Mouse (Mus musculus) regulatory T cell (primary cell): ENCODE results near the gene Lats2.
"Not testable (repeated sequence)": the region's sequence is repeated elsewhere in the genome, so short reads cannot be mapped to it uniquely, and the experiment has no call there.

ENCODE experiments used
- in situ Hi-C: fragments of 300-600 bp; cut with MboI, MseI; formaldehyde crosslinking; loops from one replicate; pipeline ENCODE4 v1.15.1; 2025; ENCODE audit warnings: high pct_unique_total_duplicates

Gene Lats2

GRCm38 (mm10) chr14:57696066-57696465, 62.1 kb downstream of the Lats2 start:
- in situ Hi-C loops: loop anchor here (5.0 kb wide), 1 partner anchor 61 kb away; the partner anchor contains the start of gene Lats2

GRCm38 (mm10) chr14:57695550-57695949, 62.6 kb downstream of the Lats2 start:
- in situ Hi-C loops: loop anchor here (5.0 kb wide), 1 partner anchor 62 kb away; the partner anchor contains the start of gene Lats2

GRCm38 (mm10) chr14:57694246-57694645, 63.9 kb downstream of the Lats2 start:
- in situ Hi-C loops: no loop called here

DNA sequence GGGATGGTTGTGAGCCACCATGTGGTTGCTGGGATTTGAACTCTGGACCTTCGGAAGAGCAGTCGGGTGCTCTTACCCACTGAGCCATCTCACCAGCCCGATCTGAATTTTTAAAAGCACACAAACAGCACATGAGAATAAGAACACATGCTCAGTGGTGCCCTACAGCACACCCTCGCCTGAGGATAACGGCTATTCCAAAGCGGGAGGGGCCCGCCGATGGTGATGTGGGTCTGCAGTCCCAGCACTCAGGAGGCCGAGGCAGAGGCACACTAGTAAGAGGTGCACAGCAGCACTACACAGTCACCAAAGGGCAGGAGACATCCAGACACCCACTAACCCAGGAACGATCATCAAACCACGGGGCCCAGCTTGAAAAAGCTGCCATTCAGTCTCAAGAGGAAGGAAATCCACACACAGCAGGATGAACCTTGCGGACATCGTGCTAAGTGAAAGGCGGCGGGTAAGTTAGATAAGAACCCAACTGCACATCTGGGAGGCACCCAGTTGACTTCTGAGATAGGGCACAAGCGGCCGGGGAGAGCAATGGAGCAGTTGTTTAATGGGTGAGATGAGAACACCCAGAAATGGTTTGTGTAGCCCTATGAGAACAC, 65.6 kb downstream of the Lats2 start:
- in situ Hi-C loops: no loop called here

GRCm38 (mm10) chr14:57691316-57691715, 66.9 kb downstream of the Lats2 start:
- in situ Hi-C loops: no loop called here

DNA sequence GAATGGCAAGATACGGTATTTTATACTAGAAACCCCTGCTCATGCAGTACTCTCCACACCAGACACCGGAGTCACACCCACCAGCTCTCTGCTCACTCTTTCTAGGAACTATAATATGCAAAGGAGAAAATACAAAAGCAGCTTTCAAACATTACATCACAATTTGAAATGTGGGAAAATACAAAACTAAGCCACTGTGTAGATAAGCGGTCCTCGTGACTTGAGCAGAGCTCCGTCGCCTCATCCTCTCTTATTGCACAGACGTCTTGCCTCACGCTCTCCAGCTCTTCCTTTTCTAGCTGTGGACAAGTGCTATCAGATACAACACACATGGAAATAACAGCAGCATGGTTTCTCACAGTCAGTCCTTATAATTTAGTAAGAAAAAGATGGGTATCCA, 67.5 kb downstream of the Lats2 start:
- in situ Hi-C loops: no loop called here

GRCm38 (mm10) chr14:57688066-57688465, 70.1 kb downstream of the Lats2 start:
- in situ Hi-C loops: loop anchor here (10.0 kb wide), 1 partner anchor 227 kb away; no protein-coding TSS in a partner anchor

GRCm38 (mm10) chr14:57687441-57687840, 70.7 kb downstream of the Lats2 start:
- in situ Hi-C loops: loop anchor here (10.0 kb wide), 1 partner anchor 227 kb away; no protein-coding TSS in a partner anchor

DNA sequence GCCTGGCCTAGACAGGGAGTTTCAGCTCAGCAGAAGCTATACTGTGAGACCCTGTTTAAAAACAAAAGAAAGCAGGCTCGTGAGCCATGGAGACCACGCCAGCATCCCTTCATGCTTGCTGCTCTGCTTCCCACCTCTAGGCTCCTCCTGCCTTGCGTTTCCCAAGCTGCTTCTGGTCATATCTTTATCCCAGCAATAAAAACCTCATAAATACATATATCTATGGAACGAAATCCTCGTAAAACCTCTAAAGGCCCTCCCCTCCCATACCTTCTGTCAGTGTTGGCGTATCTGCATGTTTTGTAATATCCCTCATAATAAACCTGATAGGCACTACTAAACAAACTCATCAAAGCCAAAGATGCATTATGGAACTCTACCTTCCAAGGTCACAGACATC, 71.5 kb downstream of the Lats2 start:
- in situ Hi-C loops: loop anchor here (10.0 kb wide), 1 partner anchor 228 kb away; no protein-coding TSS in a partner anchor

DNA sequence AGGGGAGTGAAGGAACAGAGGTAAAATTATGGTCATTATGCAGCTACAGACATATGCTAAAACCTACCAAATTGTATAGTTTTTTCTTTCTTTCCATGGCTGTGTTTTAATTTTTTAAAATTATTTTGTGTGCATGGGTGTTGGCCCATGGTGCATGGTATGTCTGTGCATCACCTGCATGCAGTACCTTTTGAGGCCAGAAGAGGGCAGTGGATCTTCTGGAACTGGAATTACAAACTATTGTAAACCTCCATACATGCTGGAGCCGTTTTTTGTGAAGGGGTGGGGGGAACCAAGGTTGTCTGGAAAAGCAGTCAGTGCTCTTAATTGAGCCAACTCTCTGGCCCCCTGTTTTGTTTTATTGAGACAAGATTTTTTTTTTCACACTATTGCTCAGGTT, 73.6 kb downstream of the Lats2 start:
- in situ Hi-C loops: loop anchor here (10.0 kb wide), 1 partner anchor 230 kb away; no protein-coding TSS in a partner anchor

DNA sequence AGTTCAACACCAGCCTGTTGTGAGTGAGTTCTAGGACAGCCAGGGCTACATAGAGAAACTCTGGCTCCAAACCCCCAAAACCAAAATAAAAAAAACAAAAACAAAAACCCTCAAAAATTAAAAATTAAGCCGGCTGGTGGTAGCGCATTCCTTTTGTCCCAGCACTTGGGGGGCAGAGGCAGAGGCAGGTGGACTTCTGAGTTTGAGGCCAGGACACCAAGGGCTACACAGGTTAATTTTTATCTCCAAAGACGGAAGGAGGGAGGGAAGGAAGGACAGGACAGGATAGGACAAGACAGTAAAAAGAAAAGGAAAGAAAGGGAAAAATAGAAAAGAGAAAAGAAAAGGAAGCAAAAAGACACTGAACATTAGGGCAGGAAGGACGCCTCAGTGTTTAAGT, 75.4 kb downstream of the Lats2 start:
- in situ Hi-C loops: loop anchor here (10.0 kb wide), 1 partner anchor 232 kb away; no protein-coding TSS in a partner anchor

DNA sequence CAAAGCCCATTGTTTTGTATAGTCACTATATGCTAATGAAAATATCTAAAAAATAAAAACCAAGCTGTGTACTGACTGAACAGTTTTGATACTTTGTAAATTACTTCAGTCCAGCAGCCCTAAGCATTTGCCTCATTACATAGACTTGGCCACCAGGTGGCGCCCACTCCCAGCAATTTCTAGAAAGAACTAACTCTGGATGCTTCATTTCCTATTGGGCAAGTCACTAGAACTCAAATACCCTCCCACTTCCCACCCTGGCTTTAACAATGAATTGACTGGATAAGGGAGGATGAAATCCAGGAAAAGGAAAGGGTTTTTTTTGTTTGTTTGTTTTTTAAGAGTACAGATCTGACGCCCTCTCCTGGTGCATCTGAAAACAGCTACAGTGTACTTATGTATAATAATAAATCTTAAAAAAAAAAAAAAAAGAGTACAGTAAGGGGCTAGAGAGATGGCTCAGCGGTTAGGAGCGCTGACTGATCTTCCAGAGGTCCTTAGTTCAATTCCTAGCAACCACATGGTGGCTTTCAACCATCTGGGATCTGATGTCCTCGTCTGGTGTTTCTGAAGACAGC, 78.1 kb downstream of the Lats2 start:
- in situ Hi-C loops: loop anchor here (10.0 kb wide), 2 partner anchors 135 to 235 kb away; no protein-coding TSS in a partner anchor

- in situ Hi-C loops: loop anchor here (10.0 kb wide), 1 partner anchor 135 kb away; no protein-coding TSS in a partner anchor
Observed at GRCm38 (mm10) chr14:57679523-57679922, 78.7 kb downstream of the Lats2 start.

DNA sequence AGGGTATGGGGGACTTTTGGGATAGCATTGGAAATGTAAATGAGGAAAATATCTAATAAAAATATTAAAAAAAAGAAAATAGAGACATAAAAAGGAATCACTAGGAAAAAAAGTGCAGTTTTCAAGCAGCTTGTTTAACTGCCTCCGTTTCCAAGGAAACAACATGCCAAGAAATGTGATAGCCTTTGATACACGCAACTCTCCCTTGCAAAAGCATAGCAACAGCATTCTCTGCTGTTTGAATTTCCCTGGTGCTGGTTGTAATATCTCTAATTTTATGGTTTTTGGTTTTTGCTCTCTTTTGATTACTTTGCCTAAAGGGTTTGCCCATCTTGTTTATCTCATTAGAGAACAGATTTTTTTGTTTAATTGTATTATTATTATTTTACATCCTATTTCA, 82.7 kb downstream of the Lats2 start:
- in situ Hi-C loops: loop anchor here (10.0 kb wide), 1 partner anchor 139 kb away; no protein-coding TSS in a partner anchor

GRCm38 (mm10) chr14:57665628-57665950, 92.6 kb downstream of the Lats2 start:
- in situ Hi-C loops: no loop called here

GRCm38 (mm10) chr14:57664822-57665627, 93.2 kb downstream of the Lats2 start, which contains the start of gene Xpo4:
Gene Xpo4 (minus strand): TSS chr14:57665430.
- in situ Hi-C loops: no loop called here

- in situ Hi-C loops: no loop called here
Observed at GRCm38 (mm10) chr14:57664311-57664821, 93.8 kb downstream of the Lats2 start.

DNA sequence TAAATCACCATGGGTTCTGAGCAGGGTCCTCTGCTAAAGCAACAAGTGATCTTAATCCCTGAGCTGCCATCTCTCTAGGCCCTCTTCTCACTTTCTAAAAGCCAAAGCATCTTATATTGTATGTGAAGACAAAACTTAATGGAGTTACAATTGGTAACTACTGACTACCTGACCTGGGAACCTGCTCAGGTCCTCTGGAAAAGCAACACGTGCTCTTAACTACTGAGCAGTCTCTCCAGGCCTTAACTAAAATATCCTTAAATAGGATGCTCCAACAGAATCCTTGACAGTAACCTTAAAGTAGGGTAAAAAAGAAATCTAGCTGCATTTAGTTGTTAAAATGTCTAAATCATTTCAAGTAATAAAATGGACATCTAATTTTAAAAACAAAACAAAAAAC, 94.6 kb downstream of the Lats2 start:
- in situ Hi-C loops: no loop called here

DNA sequence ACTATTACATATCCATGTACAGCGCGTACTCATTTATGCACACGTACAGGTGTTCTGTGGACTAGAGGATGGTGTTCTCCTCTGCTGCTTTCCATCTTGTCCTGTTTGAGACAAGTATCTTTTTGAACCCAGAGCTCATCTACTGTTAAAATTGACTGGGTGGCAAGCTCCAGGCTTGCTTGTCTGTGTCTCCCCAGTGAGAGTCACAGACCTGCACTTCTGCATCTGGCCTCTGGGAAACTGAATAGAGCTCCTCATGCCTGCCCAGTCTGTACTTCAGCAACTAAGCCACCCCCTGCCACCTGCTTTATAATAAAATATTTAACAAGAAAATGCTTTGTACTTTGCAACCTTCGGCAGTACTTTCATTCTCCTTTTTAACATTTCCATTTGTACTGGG, 99.9 kb downstream of the Lats2 start:
- in situ Hi-C loops: no loop called here

- in situ Hi-C loops: no loop called here
Observed at GRCm38 (mm10) chr14:57657500-57657899, 100.7 kb downstream of the Lats2 start.

DNA sequence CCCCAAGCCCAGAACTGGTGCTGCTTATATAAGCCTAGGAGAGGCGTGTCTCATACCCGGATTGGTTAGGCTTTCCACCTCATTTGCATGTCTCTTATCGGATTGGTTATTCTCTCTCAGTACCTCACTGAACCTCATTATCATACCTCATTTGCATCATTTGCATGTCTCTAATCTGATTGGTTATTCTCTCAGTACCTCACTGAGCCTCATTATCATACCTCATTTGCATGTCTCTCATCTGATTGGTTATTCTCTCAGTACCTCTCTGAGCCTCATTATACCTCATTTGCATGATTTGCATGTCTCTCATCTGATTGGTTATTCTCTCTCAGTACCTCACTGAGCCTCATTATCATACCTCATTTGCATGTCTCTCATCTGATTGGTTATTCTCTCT, 101.7 kb downstream of the Lats2 start:
- in situ Hi-C loops: not testable (repeated sequence)

GRCm38 (mm10) chr14:57649501-57649900, 108.7 kb downstream of the Lats2 start:
- in situ Hi-C loops: no loop called here
